Mouse (Mus musculus): ENCODE results near the gene Sell. TPM values are rescaled to one million over a fixed set of nuclear protein-coding genes. Genes with fewer than 3 reads are reported as not detected.

Gene Sell
- 632 TPM for polyA plus RNA-seq (2015; fragmentation: Illumina TruSeq; extraction: RNeasy Lipid Tissue Mini Kit (QIAGEN cat#74804); ENCODE audit: insufficient read depth, low replicate concordance)

DNA sequence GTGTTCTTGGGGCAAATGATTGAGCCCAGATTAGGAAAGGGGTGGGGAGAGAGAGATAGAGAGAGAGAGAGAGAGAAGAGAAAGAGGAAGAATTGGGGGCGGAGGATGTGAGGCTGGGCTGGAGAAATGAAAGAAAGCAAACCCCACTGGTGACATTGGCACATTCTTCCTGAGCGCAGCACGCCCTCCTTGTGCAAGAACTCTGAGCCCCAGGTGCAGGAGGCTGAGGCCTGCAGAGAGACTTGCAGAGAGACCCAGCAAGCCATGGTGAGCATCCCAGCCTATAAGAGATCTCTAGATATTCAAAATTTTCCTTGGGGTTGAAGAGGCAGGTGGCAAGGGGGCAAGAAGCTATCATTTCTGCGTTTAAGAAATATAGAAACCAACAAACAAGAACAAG lies at the start of gene Sell:
Gene Sell, plus strand, starts transcription at position 58 of the 400 bp plus-strand sequence.

DNA sequence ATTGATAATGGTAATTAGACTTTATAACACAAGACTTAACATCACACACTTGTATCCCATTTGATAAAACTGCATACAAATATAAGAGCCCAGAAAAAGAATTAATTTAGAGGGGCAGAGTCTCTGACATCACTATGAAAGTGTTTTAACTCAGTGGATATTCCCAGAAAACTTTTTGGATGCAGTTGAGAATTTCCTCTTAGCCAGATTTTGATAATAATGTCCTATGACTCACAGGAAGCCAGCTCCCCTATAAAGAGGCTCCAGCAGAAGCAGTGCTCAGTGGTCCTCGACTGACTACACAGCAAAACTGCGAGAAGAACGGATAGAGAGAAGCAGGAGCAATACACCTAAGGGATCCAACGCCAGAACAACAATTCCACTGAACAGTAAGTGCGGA lies 13.8 kb upstream of the Sell start, which contains the start of gene Sele:
Gene Sele, plus strand, starts transcription at position 301 of the 400 bp plus-strand sequence.

DNA sequence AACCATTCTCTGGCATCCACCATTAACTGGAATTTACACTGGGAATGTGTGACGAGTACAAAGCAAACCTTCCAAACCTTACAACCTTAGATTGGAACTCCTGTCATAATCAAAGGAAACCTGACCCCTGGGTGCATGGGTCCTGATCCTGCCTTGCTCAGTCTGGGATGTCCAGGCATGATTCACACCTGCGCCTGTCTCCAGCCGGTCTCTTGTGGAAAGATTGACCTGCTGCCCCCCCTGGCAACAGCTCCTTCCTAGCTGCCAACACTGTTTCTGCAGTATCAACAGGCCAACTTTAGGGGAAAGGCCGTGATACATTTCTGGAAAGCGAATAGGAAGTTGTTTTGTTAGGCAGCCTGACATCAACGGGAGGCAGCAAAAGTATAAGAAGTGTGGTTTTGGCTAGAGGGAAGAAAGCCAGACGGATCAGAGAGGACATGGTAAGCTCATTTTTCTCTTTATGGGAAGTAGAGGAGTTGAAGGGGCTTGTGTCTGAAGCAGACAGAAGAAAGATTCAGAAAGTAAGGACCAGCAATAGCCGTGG lies 53.2 kb downstream of the Sell start, which contains the start of gene Selp:
Gene Selp, plus strand, starts transcription at position 318 of the 547 bp plus-strand sequence.

Other genes with a start within 250 kb of the Sell start
- gene Scyl3, start 132.9 kb upstream of the Sell start, polyA plus RNA-seq (2015; fragmentation: Illumina TruSeq; extraction: RNeasy Lipid Tissue Mini Kit (QIAGEN cat#74804); ENCODE audit: insufficient read depth, low replicate concordance), result 42.9 TPM
- gene BC055324, start 67.2 kb upstream of the Sell start, polyA plus RNA-seq (2015; fragmentation: Illumina TruSeq; extraction: RNeasy Lipid Tissue Mini Kit (QIAGEN cat#74804); ENCODE audit: insufficient read depth, low replicate concordance), result 6.4 TPM
- 17.3 TPM for gene Mettl18, start 67.1 kb upstream of the Sell start, polyA plus RNA-seq (2015; fragmentation: Illumina TruSeq; extraction: RNeasy Lipid Tissue Mini Kit (QIAGEN cat#74804); ENCODE audit: insufficient read depth, low replicate concordance)
- gene Sele, start 13.7 kb upstream of the Sell start, polyA plus RNA-seq (2015; fragmentation: Illumina TruSeq; extraction: RNeasy Lipid Tissue Mini Kit (QIAGEN cat#74804); ENCODE audit: insufficient read depth, low replicate concordance), result 0.19 TPM
- 2.3 TPM for gene Selp, start 53.3 kb downstream of the Sell start, polyA plus RNA-seq (2015; fragmentation: Illumina TruSeq; extraction: RNeasy Lipid Tissue Mini Kit (QIAGEN cat#74804); ENCODE audit: insufficient read depth, low replicate concordance)
- 3.4 TPM for gene F5, start 89.9 kb downstream of the Sell start, polyA plus RNA-seq (2015; fragmentation: Illumina TruSeq; extraction: RNeasy Lipid Tissue Mini Kit (QIAGEN cat#74804); ENCODE audit: insufficient read depth, low replicate concordance)
- 3.9 TPM for gene Slc19a2, start 187.1 kb downstream of the Sell start, polyA plus RNA-seq (2015; fragmentation: Illumina TruSeq; extraction: RNeasy Lipid Tissue Mini Kit (QIAGEN cat#74804); ENCODE audit: insufficient read depth, low replicate concordance)
- gene Ccdc181, start 213.6 kb downstream of the Sell start, polyA plus RNA-seq (2015; fragmentation: Illumina TruSeq; extraction: RNeasy Lipid Tissue Mini Kit (QIAGEN cat#74804); ENCODE audit: insufficient read depth, low replicate concordance), result 14.0 TPM
- gene Nme7, start 242.1 kb downstream of the Sell start, polyA plus RNA-seq (2015; fragmentation: Illumina TruSeq; extraction: RNeasy Lipid Tissue Mini Kit (QIAGEN cat#74804); ENCODE audit: insufficient read depth, low replicate concordance), result 16.1 TPM
- gene Blzf1, start 245.5 kb downstream of the Sell start, polyA plus RNA-seq (2015; fragmentation: Illumina TruSeq; extraction: RNeasy Lipid Tissue Mini Kit (QIAGEN cat#74804); ENCODE audit: insufficient read depth, low replicate concordance), result 18.9 TPM